Mouse (Mus musculus) adrenal gland, postnatal 36 days (tissue): Measurements from ENCODE around the gene Fancl. TPM values are rescaled to one million over a fixed set of nuclear protein-coding genes. Genes with fewer than 3 reads are reported as not detected.
A peak's percentile ranks its signal among the peaks of the same experiment; 100 is the strongest.

ENCODE experiments used
- DNase-seq, 2 experiments: peaks; one replicate each; pipeline ENCODE4 v3.0.0; 2021; ENCODE audit warnings: mixed read lengths in 1 of 2
- total RNA-seq, 2 experiments: library from RNA; stranded (reverse); gene quantifications; 2 replicates each; pipeline ENCODE4 v1.2.3; 2021

Fancl gene
- total RNA-seq, 2 experiments from 2014 or later = 13.1 to 18.7 TPM

GRCm38 (mm10) chr11:26489761-26490466 is 104.0 kb downstream of the Fancl start:
- DNase-seq = peak; percentile 8 to 31

GRCm38 (mm10) chr11:26495951-26496350 is 110.0 kb downstream of the Fancl start:
- no peak for DNase-seq

- DNase-seq = no peak
Observed at GRCm38 (mm10) chr11:26513683-26514082, 127.7 kb downstream of the Fancl start.

GRCm38 (mm10) chr11:26516086-26516485 is 130.2 kb downstream of the Fancl start:
- no peak for DNase-seq

GRCm38 (mm10) chr11:26518991-26519390 is 133.1 kb downstream of the Fancl start:
- peak; percentile 13 to 37 for DNase-seq

Other genes starting within 250 kb of the Fancl start
- gene 5730522E02Rik, start 175.4 kb upstream of the Fancl start, total RNA-seq = not detected
- not detected for gene Gm6899, start 207.1 kb downstream of the Fancl start, total RNA-seq
- 10 to 100 TPM in 1 of 2 experiments, 1 to 10 TPM in 1; 5.5 to 11.9 TPM for gene Vrk2, start 207.9 kb downstream of the Fancl start, total RNA-seq